Mouse (Mus musculus) megakaryocyte, embryonic 14.5 days (primary cell): ENCODE results near the gene Adcy4. TPM values are rescaled to one million over a fixed set of nuclear protein-coding genes. Genes with fewer than 3 reads are reported as not detected.

Experiments used
- H3K27me3 ChIP-seq: replicated peaks from 2 replicates; pipeline ENCODE3; 2012; ENCODE audit warnings: inconsistent platforms
- H3K36me3 ChIP-seq: replicated peaks from 2 replicates; pipeline ENCODE3; 2012; ENCODE audit warnings: low read length, inconsistent platforms, mixed read lengths
- H3K4me1 ChIP-seq: 2 replicates; pipeline ENCODE4 v1.6.1; 2012; ENCODE audit warnings: inconsistent platforms
- H3K4me3 ChIP-seq: replicated peaks from 2 replicates; pipeline ENCODE3; 2012; ENCODE audit warnings: moderate library complexity, mild to moderate bottlenecking, inconsistent platforms
- H3K9me3 ChIP-seq: 2 replicates; pipeline ENCODE4 v1.6.1; 2012; ENCODE audit warnings: inconsistent platforms
- FLI1 ChIP-seq: IDR thresholded peaks from 2 replicates; pipeline ENCODE4 v1.6.1; 2012; ENCODE audit warnings: low read length, inconsistent platforms, mixed read lengths
- GATA1 ChIP-seq: IDR thresholded peaks from 3 replicates; pipeline ENCODE4 v1.6.1; 2012; ENCODE audit warnings: mixed read lengths, low read length, inconsistent platforms, borderline replicate concordance
- polyA plus RNA-seq: library from polyadenylated mRNA; stranded (reverse); fragments of >175 nt; gene quantifications from 2 replicates; pipeline ENCODE4 v1.2.3, GENCODE M21; 2012; ENCODE audit warnings: low replicate concordance; ENCODE audit not compliant: insufficient read depth

Gene Adcy4
- polyA plus RNA-seq, result not detected in 2 replicates

DNA sequence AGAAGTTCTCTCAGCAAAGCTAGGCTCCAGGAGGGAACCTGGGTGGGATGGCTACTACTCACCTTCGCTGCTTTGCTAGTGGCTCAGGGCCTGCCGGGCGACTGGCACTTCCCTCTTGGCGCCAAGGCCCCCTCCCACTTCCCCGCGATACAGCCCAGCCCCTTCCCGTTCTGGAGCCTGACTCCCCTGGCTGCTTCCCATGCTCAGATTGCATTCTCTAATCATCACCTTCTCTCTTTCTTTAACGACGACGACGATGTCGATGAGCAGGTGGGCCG lies at the start of gene Adcy4:
TSS of gene Adcy4 (minus strand) at position 138 of the 278 bp plus-strand sequence.
- no peaks in the 10 kb centered on the region for H3K9me3 ChIP-seq
- no peak within 1 kb of the TSS for H3K4me3 ChIP-seq
- peaks cover 42% of the 10 kb centered on the region for H3K4me1 ChIP-seq
- H3K27me3 ChIP-seq, result peaks cover 28% of the 10 kb centered on the region
- TF ChIP-seq FLI1, result no peak
- peaks cover 35% of the 10 kb centered on the region for H3K36me3 ChIP-seq

DNA sequence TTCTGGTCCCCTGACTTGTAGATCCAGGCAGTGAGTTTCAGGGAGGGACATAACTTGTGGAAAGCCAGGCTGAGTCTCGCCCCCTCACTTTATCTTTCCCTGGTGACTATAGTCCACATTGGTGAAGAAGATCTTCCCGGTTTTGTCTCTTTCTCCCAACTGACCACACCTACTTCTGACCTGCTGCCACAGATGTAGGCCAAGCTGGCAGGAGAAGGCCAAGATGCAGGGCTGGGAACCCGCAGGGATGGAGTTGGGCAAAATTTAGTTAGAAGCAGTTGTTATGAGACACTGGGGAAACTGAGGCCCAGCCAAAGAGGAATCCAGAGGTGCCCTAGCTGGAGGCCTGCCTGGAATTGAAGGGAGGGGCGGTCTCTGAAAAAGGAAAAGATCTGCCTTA lies 49.2 kb upstream of the Adcy4 start:
- peaks cover 69% of the 10 kb centered on the region for H3K27me3 ChIP-seq
- H3K4me3 ChIP-seq, result no peak overlapping the region
- peaks cover 19% of the 10 kb centered on the region for H3K4me1 ChIP-seq
- no peaks in the 10 kb centered on the region for H3K36me3 ChIP-seq
- H3K9me3 ChIP-seq, result no peaks in the 10 kb centered on the region
- TF ChIP-seq GATA1 (no peak), FLI1 (no peak)

DNA sequence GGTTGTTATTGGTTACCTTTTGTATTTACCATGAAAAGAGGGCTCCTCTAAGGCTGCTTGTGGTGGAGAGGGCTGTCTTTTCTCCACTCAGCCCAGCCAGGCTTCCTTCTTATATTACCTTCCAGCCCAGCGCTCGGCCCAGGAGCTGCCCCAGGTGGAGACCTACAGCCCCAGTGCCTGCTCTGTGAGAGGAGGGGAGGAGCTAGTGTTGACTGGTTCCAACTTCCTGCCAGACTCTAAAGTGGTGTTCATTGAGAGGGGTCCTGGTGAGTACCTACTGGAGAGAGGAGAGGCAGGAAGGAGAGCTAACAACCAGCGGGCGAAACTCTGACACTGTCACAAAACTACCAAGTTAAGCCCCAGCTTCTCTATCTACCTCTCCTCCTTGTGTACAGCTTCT lies 46.4 kb upstream of the Adcy4 start:
- peaks cover 91% of the 10 kb centered on the region for H3K27me3 ChIP-seq
- no peaks in the 10 kb centered on the region for H3K36me3 ChIP-seq
- TF ChIP-seq FLI1 (no peak), GATA1 (no peak)
- H3K4me1 ChIP-seq, result peaks cover 20% of the 10 kb centered on the region
- H3K4me3 ChIP-seq, result no peak overlapping the region
- no peaks in the 10 kb centered on the region for H3K9me3 ChIP-seq

DNA sequence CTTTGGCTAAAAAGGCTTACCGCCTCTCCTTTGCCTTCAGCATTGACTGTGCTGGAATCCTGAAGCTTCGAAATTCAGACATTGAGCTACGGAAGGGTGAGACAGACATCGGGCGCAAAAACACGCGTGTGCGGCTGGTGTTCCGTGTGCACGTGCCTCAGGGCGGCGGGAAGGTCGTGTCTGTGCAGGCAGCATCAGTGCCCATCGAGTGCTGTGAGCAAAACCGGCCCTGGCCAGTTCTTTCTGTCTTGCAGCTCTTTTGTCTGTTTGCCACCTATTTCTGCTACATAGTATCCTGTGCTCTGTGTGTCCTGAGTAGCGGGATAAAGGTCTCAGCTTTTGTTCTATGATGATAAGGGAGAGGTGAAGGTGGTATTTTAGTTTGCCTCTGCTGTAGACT lies 46.0 kb upstream of the Adcy4 start:
- Histone ChIP-seq H3K27me3 (peaks cover 96% of the 10 kb centered on the region), H3K9me3 (no peaks in the 10 kb centered on the region), H3K4me1 (peaks cover 20% of the 10 kb centered on the region), H3K36me3 (no peaks in the 10 kb centered on the region), H3K4me3 (no peak overlapping the region)
- no peak for TF ChIP-seq FLI1
- no peak for TF ChIP-seq GATA1

DNA sequence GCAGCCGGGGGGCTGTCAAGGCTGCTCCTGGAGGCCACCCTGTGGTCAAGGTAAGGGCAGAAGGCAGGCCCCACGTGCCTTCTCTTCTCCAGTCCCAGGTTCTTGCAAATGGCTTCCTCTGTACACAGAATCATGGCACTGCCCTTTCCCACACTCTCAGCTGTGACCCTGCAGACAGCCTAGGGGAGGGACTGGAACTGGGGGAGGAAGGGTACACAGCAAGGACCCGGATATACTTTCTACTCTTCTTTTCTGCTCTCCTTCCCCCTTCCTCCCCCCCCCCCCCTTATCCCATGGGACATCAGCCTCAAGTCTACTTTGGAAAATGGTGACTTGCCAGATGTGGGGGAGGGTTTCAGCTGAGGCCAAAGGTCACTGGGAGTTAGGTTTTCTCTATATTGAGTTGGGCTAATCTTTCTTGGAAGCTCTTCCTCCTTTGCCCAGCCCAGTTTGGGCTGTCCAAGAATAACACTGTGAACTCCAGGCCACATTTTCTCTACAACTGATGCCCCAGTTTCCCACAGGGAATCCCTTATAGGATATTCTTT lies 44.9 kb upstream of the Adcy4 start:
- H3K9me3 ChIP-seq, result no peaks in the 10 kb centered on the region
- peaks cover 96% of the 10 kb centered on the region for H3K27me3 ChIP-seq
- peaks cover 18% of the 10 kb centered on the region for H3K4me1 ChIP-seq
- no peak overlapping the region for H3K4me3 ChIP-seq
- TF ChIP-seq GATA1 (no peak), FLI1 (no peak)
- H3K36me3 ChIP-seq, result no peaks in the 10 kb centered on the region

DNA sequence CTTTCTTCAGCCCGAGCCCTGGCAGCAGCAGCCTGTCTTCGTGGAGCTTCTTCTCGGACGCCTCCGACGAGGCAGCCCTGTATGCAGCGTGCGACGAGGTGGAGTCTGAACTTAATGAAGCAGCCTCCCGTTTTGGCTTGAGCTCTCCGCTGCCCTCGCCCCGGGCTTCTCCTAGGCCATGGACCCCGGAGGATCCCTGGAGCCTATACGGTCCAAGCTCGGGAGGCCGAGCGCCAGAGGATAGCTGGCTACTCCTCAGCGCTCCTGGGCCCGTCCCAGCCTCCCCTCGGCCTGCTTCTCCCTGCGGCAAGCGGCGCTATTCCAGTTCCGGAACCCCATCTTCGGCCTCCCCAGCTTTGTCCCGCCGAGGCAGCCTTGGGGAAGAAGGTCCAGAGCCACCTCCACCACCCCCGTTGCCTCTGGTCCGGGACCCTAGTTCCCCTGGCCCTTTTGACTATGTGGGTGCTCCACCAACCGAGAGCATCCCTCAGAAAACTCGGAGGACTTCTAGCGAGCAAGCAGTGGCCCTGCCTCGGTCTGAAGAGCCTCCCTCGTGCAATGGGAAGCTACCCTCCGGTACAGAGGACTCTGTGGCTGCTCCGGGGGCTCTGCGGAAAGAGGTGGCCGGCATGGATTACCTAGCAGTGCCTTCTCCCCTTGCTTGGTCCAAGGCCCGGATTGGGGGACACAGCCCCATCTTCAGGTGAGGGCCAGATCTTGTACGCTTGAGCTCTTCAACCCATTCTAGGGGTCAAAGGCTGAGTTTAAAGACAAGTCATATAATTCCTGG lies 42.9 kb upstream of the Adcy4 start:
- Histone ChIP-seq H3K36me3 (no peaks in the 10 kb centered on the region), H3K27me3 (peaks cover 91% of the 10 kb centered on the region), H3K4me3 (no peak overlapping the region), H3K9me3 (no peaks in the 10 kb centered on the region), H3K4me1 (peaks cover 33% of the 10 kb centered on the region)
- no peak for TF ChIP-seq GATA1
- no peak for TF ChIP-seq FLI1

DNA sequence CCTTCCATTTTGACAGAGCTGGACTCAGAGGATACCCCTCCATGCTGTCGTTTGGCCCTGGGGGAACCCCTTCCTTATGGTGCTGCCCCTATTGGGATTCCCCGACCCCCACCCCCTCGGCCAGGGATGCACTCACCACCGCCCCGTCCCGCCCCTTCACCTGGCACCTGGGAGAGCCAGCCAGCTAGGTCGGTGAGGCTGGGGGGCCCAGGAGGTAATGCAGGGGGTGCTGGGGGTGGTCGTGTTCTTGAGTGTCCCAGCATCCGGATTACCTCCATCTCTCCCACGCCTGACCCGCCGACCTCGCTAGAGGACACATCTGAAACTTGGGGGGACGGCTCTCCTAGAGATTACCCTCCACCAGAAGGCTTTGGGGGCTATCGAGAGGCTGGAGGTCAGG lies 42.2 kb upstream of the Adcy4 start:
- no peaks in the 10 kb centered on the region for H3K36me3 ChIP-seq
- no peak overlapping the region for H3K4me3 ChIP-seq
- peaks cover 85% of the 10 kb centered on the region for H3K27me3 ChIP-seq
- H3K4me1 ChIP-seq, result peaks cover 33% of the 10 kb centered on the region
- TF ChIP-seq GATA1 (no peak), FLI1 (no peak)
- H3K9me3 ChIP-seq, result no peaks in the 10 kb centered on the region

DNA sequence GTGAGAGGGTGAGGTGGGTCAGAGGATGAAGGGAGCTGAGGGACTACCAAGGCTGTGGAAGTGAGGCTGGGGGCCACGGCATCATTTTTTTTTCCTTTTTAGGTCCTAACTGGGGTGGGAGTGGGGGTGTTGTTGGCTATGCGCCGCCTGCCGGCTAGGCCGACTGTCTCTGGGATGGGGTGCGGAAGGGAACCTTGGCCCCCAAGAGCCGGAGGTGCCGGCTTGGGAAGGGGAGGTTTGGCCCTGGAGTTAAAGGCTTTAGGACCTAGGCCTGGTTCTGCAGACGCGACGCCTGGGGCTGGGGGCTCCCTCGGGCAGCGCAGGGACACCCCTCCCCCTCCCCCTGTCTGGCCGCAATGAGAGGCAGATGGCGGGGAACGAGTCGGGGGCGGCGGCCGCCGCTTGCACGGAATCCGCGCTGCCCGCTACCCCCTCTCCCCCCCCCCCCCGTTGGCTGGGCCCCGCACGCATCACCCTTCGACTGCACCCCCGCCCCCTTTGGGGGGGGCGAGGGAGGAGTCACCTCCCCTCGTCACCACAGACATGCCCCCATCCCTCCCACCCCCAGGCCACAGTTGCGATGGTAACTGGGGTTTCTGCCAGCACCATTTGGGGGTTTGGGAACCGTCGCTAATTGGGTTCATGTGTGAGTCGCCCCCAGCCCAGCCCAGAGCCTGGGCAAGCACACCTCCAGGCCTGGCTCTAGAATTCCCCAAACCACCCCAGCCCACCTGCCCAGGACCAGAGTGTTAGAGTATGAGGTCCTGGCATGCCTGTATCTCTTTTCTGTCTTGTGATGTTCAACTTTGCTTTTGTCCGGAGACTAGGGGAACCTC lies 41.5 kb upstream of the Adcy4 start:
- peak overlapping the region; percentile 8 for H3K4me3 ChIP-seq
- TF ChIP-seq GATA1 (no peak), FLI1 (no peak)
- H3K9me3 ChIP-seq, result no peaks in the 10 kb centered on the region
- H3K36me3 ChIP-seq, result no peaks in the 10 kb centered on the region
- peaks cover 80% of the 10 kb centered on the region for H3K27me3 ChIP-seq
- H3K4me1 ChIP-seq, result peaks cover 33% of the 10 kb centered on the region

DNA sequence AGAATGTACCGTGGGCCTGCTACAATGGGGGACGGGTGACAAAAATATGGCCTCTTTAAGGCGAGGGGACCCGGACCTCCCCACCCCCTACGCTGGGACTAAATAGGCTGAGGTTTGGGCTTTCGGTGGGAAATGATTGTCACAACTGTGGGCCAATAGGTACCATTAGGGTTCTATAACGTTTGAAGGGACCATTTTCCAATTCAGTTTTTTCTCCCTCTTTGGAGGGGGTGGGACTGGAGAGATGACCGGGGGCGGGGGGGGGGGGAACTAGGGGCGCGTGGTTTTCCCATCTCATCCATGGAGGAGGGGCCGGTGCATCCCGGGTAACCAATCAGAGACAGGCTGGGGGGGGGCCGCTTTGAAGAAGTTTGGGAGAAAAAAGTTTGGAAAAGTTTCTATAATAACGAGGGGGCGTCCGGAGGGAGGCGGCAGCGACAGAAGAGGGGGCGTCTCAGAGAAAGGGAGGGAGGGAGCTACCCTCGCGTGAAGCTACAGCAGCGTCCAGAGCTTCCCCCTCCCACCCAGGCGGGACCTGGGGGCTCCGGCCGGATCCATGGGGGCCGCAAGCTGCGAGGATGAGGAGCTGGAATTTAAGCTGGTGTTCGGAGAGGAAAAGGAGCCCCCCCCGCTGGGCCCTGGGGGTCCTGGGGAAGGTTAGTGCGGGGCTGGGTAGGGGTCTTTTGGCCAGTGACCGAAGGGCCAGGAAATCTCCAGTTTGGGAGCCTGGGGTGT lies 40.8 kb upstream of the Adcy4 start:
- peaks cover 33% of the 10 kb centered on the region for H3K4me1 ChIP-seq
- no peak overlapping the region for H3K4me3 ChIP-seq
- no peak for TF ChIP-seq GATA1
- H3K36me3 ChIP-seq, result no peaks in the 10 kb centered on the region
- H3K9me3 ChIP-seq, result no peaks in the 10 kb centered on the region
- peaks cover 72% of the 10 kb centered on the region for H3K27me3 ChIP-seq

DNA sequence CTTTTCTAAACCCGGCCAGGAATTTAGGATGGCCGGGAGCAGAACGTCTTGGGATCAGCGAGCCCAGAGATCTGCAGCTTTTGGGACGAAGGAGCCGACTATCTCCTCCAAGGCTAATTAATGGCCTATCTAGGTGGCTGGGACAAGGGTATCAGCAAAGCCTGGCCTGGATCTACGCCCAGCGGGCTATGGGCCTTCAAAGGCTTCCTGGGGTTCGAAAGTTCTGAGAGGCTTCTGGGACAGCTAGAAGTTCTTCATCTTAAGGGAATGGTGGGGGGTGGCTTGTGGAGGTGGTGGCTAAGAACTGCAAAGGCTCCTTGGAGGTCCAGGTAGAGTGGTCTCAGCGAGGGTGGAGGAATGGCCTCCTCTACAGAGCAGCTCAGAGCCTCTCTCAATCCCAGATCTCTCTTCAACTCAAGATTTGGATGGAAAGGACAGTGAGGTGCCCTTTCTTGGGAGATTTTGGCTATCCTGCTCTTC lies 40.1 kb upstream of the Adcy4 start:
- H3K4me1 ChIP-seq, result peaks cover 33% of the 10 kb centered on the region
- peaks cover 66% of the 10 kb centered on the region for H3K27me3 ChIP-seq
- no peaks in the 10 kb centered on the region for H3K9me3 ChIP-seq
- TF ChIP-seq GATA1, result no peak
- no peak for TF ChIP-seq FLI1
- no peak overlapping the region for H3K4me3 ChIP-seq
- no peaks in the 10 kb centered on the region for H3K36me3 ChIP-seq
